Mouse (Mus musculus) intestine, postnatal 0 days (tissue): ENCODE measurements around the gene Gm960. TPM values are rescaled to one million over a fixed set of nuclear protein-coding genes. Genes with fewer than 3 reads are reported as not detected.
"Not testable (repeated sequence)": the region's sequence is repeated elsewhere in the genome, so short reads cannot be mapped to it uniquely, and the experiment has no call there.

Experiments
- ATAC-seq: fragments of 200-750 bp; cut with Nextera tagmentation; 2 replicates; pipeline ENCODE4 v1.8.0; 2017; ENCODE audit warnings: mild to moderate bottlenecking, moderate TSS enrichment, moderate library complexity
- H3K27ac ChIP-seq: fragments of 300-500 bp; sonication (generic); 2 replicates; pipeline ENCODE4 v1.5.1; 2014; ENCODE audit warnings: mild to moderate bottlenecking, low read depth, low read length, moderate library complexity
- H3K27me3 ChIP-seq: fragments of 300-500 bp; sonication (generic); replicated peaks from 2 replicates; pipeline ENCODE4 v1.6.1; 2014; ENCODE audit warnings: low read length, mixed read lengths; ENCODE audit not compliant: control insufficient read depth, insufficient read depth
- H3K36me3 ChIP-seq: fragments of 300-500 bp; sonication (generic); 2 replicates; pipeline ENCODE4 v1.6.1; 2014; ENCODE audit warnings: mild to moderate bottlenecking, moderate library complexity; ENCODE audit not compliant: control insufficient read depth, insufficient read depth
- H3K4me1 ChIP-seq: fragments of 300-500 bp; sonication (generic); replicated peaks from 2 replicates; pipeline ENCODE4 v1.6.1; 2014; ENCODE audit warnings: antibody characterized with exemption, low read length, mixed read lengths; ENCODE audit not compliant: control insufficient read depth, insufficient read depth
- H3K4me2 ChIP-seq: fragments of 300-500 bp; sonication (generic); replicated peaks from 2 replicates; pipeline ENCODE4 v1.6.1; 2014; ENCODE audit warnings: low read depth, mild to moderate bottlenecking, moderate library complexity
- H3K4me3 ChIP-seq: fragments of 300-500 bp; sonication (generic); 2 replicates; pipeline ENCODE4 v1.5.1; 2014; ENCODE audit warnings: low read depth, low read length
- H3K9ac ChIP-seq: fragments of 300-500 bp; sonication (generic); 2 replicates; pipeline ENCODE4 v1.6.1; 2014; ENCODE audit warnings: mild to moderate bottlenecking, low read depth, low read length
- H3K9me3 ChIP-seq: fragments of 300-500 bp; sonication (generic); 2 replicates; pipeline ENCODE4 v1.6.1; 2016; ENCODE audit warnings: mixed run types; ENCODE audit not compliant: control insufficient read depth
- CTCF ChIP-seq: sonication (generic); IDR thresholded peaks from 2 replicates; pipeline ENCODE4 v1.5.1; 2016; ENCODE audit warnings: low read depth, mild to moderate bottlenecking, control low read depth, antibody characterized with exemption, moderate library complexity
- WGBS: fragments of 180-500 bp; shearing (Covaris S2); extraction: QIAGEN DNeasy Blood & Tissue Kit; methylation state at CpG from one replicate; pipeline ENCODE4 v1.1.7; 2014; 5-methylcytosine and 5-hydroxymethylcytosine counted together
- polyA plus RNA-seq: library from polyadenylated mRNA; unstranded; fragments of >200 nt; fragmentation: Nextera tagmentation; extraction: Ambion mirVana; gene quantifications from 2 replicates; pipeline ENCODE4 v1.2.1, GENCODE M21; 2015

The Gm960 gene
- polyA plus RNA-seq, 1 experiment from 2014 or later: 1.1 TPM

- WGBS: 30% methylated on average over 7 of the region's 7 CpGs
- H3K4me3 ChIP-seq: no peak overlapping the region
- no peak overlapping the region for H3K27ac ChIP-seq
- H3K9me3 ChIP-seq: no peaks in the 10 kb centered on the region
- no peaks in the 10 kb centered on the region for H3K4me1 ChIP-seq
- H3K9ac ChIP-seq: no peak overlapping the region
- no peaks in the 10 kb centered on the region for H3K27me3 ChIP-seq
- TF ChIP-seq CTCF: no peak
- H3K4me2 ChIP-seq: 0 out of 2 replicates have a peak overlapping the region, but pooled peaks have one; percentile 3
- peak; percentile 78 for ATAC-seq
- H3K36me3 ChIP-seq: no peaks in the 10 kb centered on the region
These were observed 104.5 kb downstream of the Gm960 start for GRCm38 (mm10) chr19:4593792-4594522.

- no peak overlapping the region for H3K4me3 ChIP-seq
- H3K27ac ChIP-seq: no peak overlapping the region
- no peak for TF ChIP-seq CTCF
- no peak for ATAC-seq
- H3K36me3 ChIP-seq: no peaks in the 10 kb centered on the region
- H3K9me3 ChIP-seq: no peaks in the 10 kb centered on the region
- no peaks in the 10 kb centered on the region for H3K4me1 ChIP-seq
- no peak overlapping the region for H3K9ac ChIP-seq
- H3K27me3 ChIP-seq: no peaks in the 10 kb centered on the region
- H3K4me2 ChIP-seq: no peak overlapping the region
- WGBS: 71% methylated on average over 3 of the region's 3 CpGs
These were observed 108.4 kb downstream of the Gm960 start for GRCm38 (mm10) chr19:4590025-4590424.

GRCm38 (mm10) chr19:4589081-4589480 lies 109.4 kb downstream of the Gm960 start:
- Histone ChIP-seq H3K9ac (no peak overlapping the region), H3K4me3 (no peak overlapping the region), H3K9me3 (no peaks in the 10 kb centered on the region), H3K36me3 (no peaks in the 10 kb centered on the region), H3K27ac (no peak overlapping the region), H3K4me2 (no peak overlapping the region), H3K27me3 (no peaks in the 10 kb centered on the region), H3K4me1 (no peaks in the 10 kb centered on the region)
- no peak for ATAC-seq
- TF ChIP-seq CTCF: peak; percentile 78
- WGBS: 76% methylated on average over 1 of the region's 1 CpGs

GRCm38 (mm10) chr19:4588430-4588829 lies 110.0 kb downstream of the Gm960 start:
- no peak for TF ChIP-seq CTCF
- Histone ChIP-seq H3K36me3 (no peaks in the 10 kb centered on the region), H3K27me3 (no peaks in the 10 kb centered on the region), H3K9ac (no peak overlapping the region), H3K4me2 (no peak overlapping the region), H3K9me3 (no peaks in the 10 kb centered on the region), H3K4me3 (no peak overlapping the region), H3K27ac (no peak overlapping the region), H3K4me1 (no peaks in the 10 kb centered on the region)
- 57% methylated on average over 3 of the region's 3 CpGs for WGBS
- no peak for ATAC-seq

- Histone ChIP-seq H3K9me3 (no peaks in the 10 kb centered on the region), H3K36me3 (no peaks in the 10 kb centered on the region), H3K27ac (no peak overlapping the region), H3K4me2 (no peak overlapping the region), H3K27me3 (no peaks in the 10 kb centered on the region), H3K4me3 (no peak overlapping the region), H3K9ac (no peak overlapping the region), H3K4me1 (no peaks in the 10 kb centered on the region)
- ATAC-seq: no peak
- WGBS: 67% methylated on average over 2 of the region's 2 CpGs
- no peak for TF ChIP-seq CTCF
These were observed 111.0 kb downstream of the Gm960 start for GRCm38 (mm10) chr19:4587426-4587825.

- ATAC-seq, H3K27ac ChIP-seq, H3K27me3 ChIP-seq, H3K4me3 ChIP-seq, H3K9ac ChIP-seq, H3K9me3 ChIP-seq, H3K36me3 ChIP-seq, H3K4me2 ChIP-seq, H3K4me1 ChIP-seq: not testable (repeated sequence)
These were observed 111.7 kb downstream of the Gm960 start for GRCm38 (mm10) chr19:4586783-4587182.
